28 mouse cellular contexts compared by ENCODE assay signal in genomic region chr15:28198609-28199008, GRCm38 (mm10). TPM values are rescaled to one million over a fixed set of nuclear protein-coding genes. Genes with fewer than 3 reads are reported as not detected.
DNase-seq lines count a peak whose midpoint lies in the region; ATAC-seq and TF ChIP-seq lines count a peak whose summit lies in the region.
"Had no signal": no experiment of that assay in that cellular context is flagged by ENCODE, and none has a peak within 500 bp of the region (broad histone marks: within the 10 kb centered on the region; RNA-seq: fewer than 3 reads in every experiment).

No protein-coding gene starts in this region.

- no peak overlapping the region for H3K4me3 ChIP-seq in forebrain, postnatal 0 days (ENCODE audit: low read depth, low read length)
- H3K4me3 ChIP-seq in forebrain, embryonic 12.5 days (replicated peaks), result no peak overlapping the region
- no peak overlapping the region for H3K4me3 ChIP-seq in intestine, postnatal 0 days (ENCODE audit: low read depth, low read length)
- no peak overlapping the region for H3K4me3 ChIP-seq in intestine, embryonic 15.5 days (replicated peaks)
- H3K4me3 ChIP-seq in left cerebral cortex, adult 2 months, result no peak overlapping the region
- no peak overlapping the region for H3K4me3 ChIP-seq in cortical plate, adult 2 months (ENCODE audit: insufficient read depth, low read length)
- no peak overlapping the region for H3K4me3 ChIP-seq in liver, embryonic 11.5 days (ENCODE audit: low read depth, low read length)
- H3K4me3 ChIP-seq: forebrain, embryonic 10.5 days; hindbrain, embryonic 12.5 days had no signal

- WGBS in forebrain, postnatal 0 days, result 64% methylated on average over 4 of the region's 4 CpGs
- 67% methylated on average over 4 of the region's 4 CpGs for WGBS in forebrain, embryonic 12.5 days
- WGBS in intestine, postnatal 0 days, result 61% methylated on average over 4 of the region's 4 CpGs
- 54% methylated on average over 4 of the region's 4 CpGs for WGBS in intestine, embryonic 15.5 days
- WGBS in liver, embryonic 11.5 days, result 51% methylated on average over 4 of the region's 4 CpGs

- TF ChIP-seq CTCF in forebrain, postnatal 0 days (IDR thresholded peaks at IDR 0.05; ENCODE audit: low read depth), result peak; percentile 33
- 0 out of 2 replicates have a peak, but pooled peaks have one; percentile 4 for TF ChIP-seq CTCF in intestine, postnatal 0 days (IDR thresholded peaks at IDR 0.05; ENCODE audit: low read depth)
- TF ChIP-seq CTCF in left cerebral cortex, adult 2 months (IDR thresholded peaks at IDR 0.05), result peak; percentile 27
- peak; percentile 22; the same call in 1 of the 2 replicates for TF ChIP-seq CTCF in cortical plate, adult 2 months (IDR thresholded peaks at IDR 0.05; ENCODE audit: extremely low read depth, insufficient read depth, low read length)

- intact Hi-C loops in left cerebral cortex, adult 2 months (cut with DNase I), result no loop called here

- H3K27me3 ChIP-seq in forebrain, postnatal 0 days (ENCODE audit: insufficient read depth, low read length), result no peaks in the 10 kb centered on the region; the same call in 1 of the 2 replicates
- peaks cover 50% of the 10 kb centered on the region for H3K27me3 ChIP-seq in forebrain, embryonic 12.5 days
- H3K27me3 ChIP-seq in intestine, postnatal 0 days (replicated peaks; ENCODE audit: control insufficient read depth, insufficient read depth, low read length), result no peaks in the 10 kb centered on the region
- no peaks in the 10 kb centered on the region for H3K27me3 ChIP-seq in intestine, embryonic 15.5 days (replicated peaks)
- H3K27me3 ChIP-seq in liver, embryonic 11.5 days (replicated peaks; ENCODE audit: control insufficient read depth, insufficient read depth, low read length), result no peaks in the 10 kb centered on the region

- H3K9me3 ChIP-seq in forebrain, postnatal 0 days (ENCODE audit: low read length), result no peaks in the 10 kb centered on the region
- H3K9me3 ChIP-seq in forebrain, embryonic 12.5 days, result no peaks in the 10 kb centered on the region
- H3K9me3 ChIP-seq in intestine, postnatal 0 days (ENCODE audit: control insufficient read depth), result no peaks in the 10 kb centered on the region
- no peaks in the 10 kb centered on the region for H3K9me3 ChIP-seq in intestine, embryonic 15.5 days
- H3K9me3 ChIP-seq in liver, embryonic 11.5 days (ENCODE audit: control insufficient read depth, low read length), result no peaks in the 10 kb centered on the region
- H3K9me3 ChIP-seq: forebrain, embryonic 10.5 days; hindbrain, embryonic 12.5 days had no signal

- H3K36me3 ChIP-seq in forebrain, postnatal 0 days (ENCODE audit: insufficient read depth), result no peaks in the 10 kb centered on the region
- no peaks in the 10 kb centered on the region for H3K36me3 ChIP-seq in forebrain, embryonic 12.5 days (replicated peaks)
- no peaks in the 10 kb centered on the region for H3K36me3 ChIP-seq in intestine, postnatal 0 days (ENCODE audit: control insufficient read depth, insufficient read depth)
- H3K36me3 ChIP-seq in intestine, embryonic 15.5 days, result no peaks in the 10 kb centered on the region
- H3K36me3 ChIP-seq in liver, embryonic 11.5 days (ENCODE audit: control insufficient read depth, insufficient read depth, low read length), result no peaks in the 10 kb centered on the region
- H3K36me3 ChIP-seq: forebrain, embryonic 10.5 days; G1E; hindbrain, embryonic 12.5 days had no signal

- DNase-seq in forebrain, postnatal 0 days, result no peak
- DNase-seq in left cerebral cortex, adult 2 months (ENCODE audit: extremely low spot score in 1 of 2, low spot score in 2 of 2), result no peak
- DNase-seq in left cerebral cortex, adult 8-10 months (ENCODE audit: low spot score in 2 of 2), result no peak
- DNase-seq in liver, embryonic 11.5 days (ENCODE audit: low spot score), result no peak
- DNase-seq: adrenal gland, postnatal 10 days; adrenal gland, postnatal 36 days; cerebellum, adult 11 months; cerebellum, adult 2 months; cerebellum, adult 9-11 months; cerebellum, postnatal 25 days; embryo, embryonic 11 days; gastrocnemius, postnatal 25 days had no signal

- no peak for TF ChIP-seq POLR2A in cortical plate, adult 2 months (IDR thresholded peaks at IDR 0.05; ENCODE audit: extremely low read depth, insufficient read depth, low read length)

- no peak overlapping the region for H3K9ac ChIP-seq in forebrain, postnatal 0 days
- H3K9ac ChIP-seq in forebrain, embryonic 12.5 days, result no peak overlapping the region
- H3K9ac ChIP-seq in intestine, postnatal 0 days (ENCODE audit: low read depth, low read length), result no peak overlapping the region
- H3K9ac ChIP-seq in intestine, embryonic 15.5 days, result no peak overlapping the region
- H3K9ac ChIP-seq in liver, embryonic 11.5 days (ENCODE audit: low read depth, low read length), result no peak overlapping the region
- H3K9ac ChIP-seq: hindbrain, embryonic 12.5 days had no signal

- H3K4me2 ChIP-seq in forebrain, postnatal 0 days (ENCODE audit: low read depth), result no peak overlapping the region
- H3K4me2 ChIP-seq in forebrain, embryonic 12.5 days, result no peak overlapping the region
- no peak overlapping the region for H3K4me2 ChIP-seq in intestine, postnatal 0 days (replicated peaks; ENCODE audit: low read depth)
- no peak overlapping the region for H3K4me2 ChIP-seq in intestine, embryonic 15.5 days (replicated peaks)
- H3K4me2 ChIP-seq in liver, embryonic 11.5 days, result no peak overlapping the region
- H3K4me2 ChIP-seq: heart, embryonic 11.5 days; hindbrain, embryonic 12.5 days had no signal

- H3K27ac ChIP-seq in forebrain, postnatal 0 days (ENCODE audit: low read depth, low read length), result no peak overlapping the region
- no peak overlapping the region for H3K27ac ChIP-seq in forebrain, embryonic 12.5 days
- H3K27ac ChIP-seq in intestine, postnatal 0 days (ENCODE audit: low read depth, low read length), result no peak overlapping the region
- H3K27ac ChIP-seq in intestine, embryonic 15.5 days, result no peak overlapping the region
- H3K27ac ChIP-seq in left cerebral cortex, adult 2 months, result no peak overlapping the region
- H3K27ac ChIP-seq in cortical plate, adult 2 months (ENCODE audit: insufficient read depth, low read length), result no peak overlapping the region
- H3K27ac ChIP-seq in liver, embryonic 11.5 days (ENCODE audit: low read depth, low read length), result no peak overlapping the region
- H3K27ac ChIP-seq: forebrain, embryonic 10.5 days; hindbrain, embryonic 12.5 days had no signal

- no peaks in the 10 kb centered on the region for H3K4me1 ChIP-seq in forebrain, postnatal 0 days (ENCODE audit: insufficient read depth)
- no peaks in the 10 kb centered on the region for H3K4me1 ChIP-seq in forebrain, embryonic 12.5 days
- no peaks in the 10 kb centered on the region for H3K4me1 ChIP-seq in intestine, postnatal 0 days (replicated peaks; ENCODE audit: control insufficient read depth, insufficient read depth, low read length)
- no peaks in the 10 kb centered on the region for H3K4me1 ChIP-seq in intestine, embryonic 15.5 days (replicated peaks)
- H3K4me1 ChIP-seq in cortical plate, adult 2 months (ENCODE audit: control insufficient read depth, insufficient read depth, low read length), result no peaks in the 10 kb centered on the region
- no peaks in the 10 kb centered on the region for H3K4me1 ChIP-seq in liver, embryonic 11.5 days (replicated peaks; ENCODE audit: control insufficient read depth, insufficient read depth, low read length)
- H3K4me1 ChIP-seq: hindbrain, embryonic 12.5 days had no signal

- no peak for ATAC-seq in forebrain, postnatal 0 days
- no peak for ATAC-seq in forebrain, embryonic 12.5 days (ENCODE audit: low FRiP score)
- no peak for ATAC-seq in intestine, postnatal 0 days
- ATAC-seq in intestine, embryonic 15.5 days, result no peak
- ATAC-seq in liver, embryonic 11.5 days (replicated peaks; ENCODE audit: low FRiP score), result no peak
- ATAC-seq: forebrain, embryonic 14.5 days; hindbrain, embryonic 16.5 days; inflammation-experienced regulatory T-cells, adult 6 months; Patski had no signal

RNA-seq across cellular contexts. Expression of gene Dnah5, which starts 4.9 kb away (rescaled TPM):
- total RNA-seq in forebrain, postnatal 0 days (2014; rRNA removed), result 2.0 TPM in 2 replicates
- 0.19 and 0.24 TPM in 2 replicates for polyA plus RNA-seq in forebrain, postnatal 0 days (2015; fragmentation: Nextera tagmentation; extraction: Ambion mirVana)
- polyA plus RNA-seq in forebrain, embryonic 12.5 days (2016; fragmentation: Nextera tagmentation; extraction: Ambion mirVana), result 0.15 and 0.17 TPM in 2 replicates
- polyA plus RNA-seq in intestine, postnatal 0 days (2015; fragmentation: Nextera tagmentation; extraction: Ambion mirVana), result 0.01 and 0.04 TPM in 2 replicates
- polyA plus RNA-seq in intestine, embryonic 15.5 days (2015; fragmentation: Nextera tagmentation; extraction: Ambion mirVana), result 0.01 TPM in 2 replicates
- total RNA-seq in left cerebral cortex, adult 2 months (2021), result 1 to 10 TPM; 2.8 to 3.6 TPM
- 1 to 10 TPM; 2.0 to 2.6 (median 2.3) TPM for total RNA-seq in left cerebral cortex, adult 8-10 months (2022)
- 0.72 and 0.73 TPM in 2 replicates for polyA plus RNA-seq in cortical plate, adult 2 months (2012; rRNA removed)
- polyA plus RNA-seq in liver, embryonic 11.5 days (2014; fragmentation: Nextera tagmentation; extraction: Ambion mirVana), result 0.01 and 0.03 TPM in 2 replicates
- total RNA-seq: common myeloid progenitor, adult 5-6 weeks; gastrocnemius, adult 8-10 months; gastrocnemius, postnatal 25 days; hematopoietic stem cell, adult 5-6 weeks had no signal
- polyA plus RNA-seq: G1E; heart, embryonic 14.5 days had no signal
